Mouse (Mus musculus): ENCODE measurements around the gene Kctd21.

Gene Kctd21

GRCm38 (mm10) chr7:97331726-97332666 lies at the start of gene Kctd21, which contains the start of gene Usp35:
TSS of gene Kctd21 (plus strand) at chr7:97332327.
TSS of gene Usp35 (minus strand) at chr7:97332020.
- TF ChIP-seq POU5F1 (IDR thresholded peaks at IDR 0.05; ENCODE audit: borderline replicate concordance, low read length) (no peak), CTCF (conservative IDR thresholded peaks at IDR 0.05; ENCODE audit: low read length) (no peak), NANOG (IDR thresholded peaks at IDR 0.05; ENCODE audit: borderline replicate concordance, low read length) (no peak)
- 0 out of 2 replicates have a peak, but pooled peaks cover 3% of the 10 kb centered on the region for H3K36me3 ChIP-seq (ENCODE audit: insufficient read depth, low read length)
- H3K4me1 ChIP-seq (replicated peaks; ENCODE audit: low read depth, low read length), result peaks cover 59% of the 10 kb centered on the region
- peak within 1 kb of the TSS; percentile 90 for H3K4me3 ChIP-seq (replicated peaks; ENCODE audit: low read length)
- H3K9me3 ChIP-seq (ENCODE audit: low read length), result no peaks in the 10 kb centered on the region
- peaks cover 15% of the 10 kb centered on the region for H3K27me3 ChIP-seq (ENCODE audit: insufficient read depth, low read length)

GRCm38 (mm10) chr7:97296986-97297385 lies 35.1 kb upstream of the Kctd21 start:
- peaks cover 22% of the 10 kb centered on the region for H3K27me3 ChIP-seq (ENCODE audit: insufficient read depth, low read length)
- H3K36me3 ChIP-seq (ENCODE audit: insufficient read depth, low read length), result no peaks in the 10 kb centered on the region
- no peak overlapping the region for H3K4me3 ChIP-seq (replicated peaks; ENCODE audit: low read length)
- H3K9me3 ChIP-seq (ENCODE audit: low read length), result no peaks in the 10 kb centered on the region
- TF ChIP-seq CTCF (conservative IDR thresholded peaks at IDR 0.05; ENCODE audit: low read length) (no peak), NANOG (IDR thresholded peaks at IDR 0.05; ENCODE audit: borderline replicate concordance, low read length) (no peak), POU5F1 (IDR thresholded peaks at IDR 0.05; ENCODE audit: borderline replicate concordance, low read length) (no peak)
- no peaks in the 10 kb centered on the region for H3K4me1 ChIP-seq (replicated peaks; ENCODE audit: low read depth, low read length)

- peak; percentile 75 for TF ChIP-seq CTCF (conservative IDR thresholded peaks at IDR 0.05; ENCODE audit: low read length)
- no peak for TF ChIP-seq NANOG (IDR thresholded peaks at IDR 0.05; ENCODE audit: borderline replicate concordance, low read length)
- TF ChIP-seq POU5F1 (IDR thresholded peaks at IDR 0.05; ENCODE audit: borderline replicate concordance, low read length), result no peak
- no peaks in the 10 kb centered on the region for H3K9me3 ChIP-seq (ENCODE audit: low read length)
- H3K36me3 ChIP-seq (ENCODE audit: insufficient read depth, low read length), result no peaks in the 10 kb centered on the region
- H3K4me1 ChIP-seq (replicated peaks; ENCODE audit: low read depth, low read length), result no peaks in the 10 kb centered on the region
- peaks cover 22% of the 10 kb centered on the region for H3K27me3 ChIP-seq (ENCODE audit: insufficient read depth, low read length)
- H3K4me3 ChIP-seq (replicated peaks; ENCODE audit: low read length), result no peak overlapping the region
Observed at GRCm38 (mm10) chr7:97297466-97297865, 34.7 kb upstream of the Kctd21 start.

- Histone ChIP-seq H3K4me1 (replicated peaks; ENCODE audit: low read depth, low read length) (no peaks in the 10 kb centered on the region), H3K27me3 (ENCODE audit: insufficient read depth, low read length) (peaks cover 22% of the 10 kb centered on the region), H3K4me3 (replicated peaks; ENCODE audit: low read length) (no peak overlapping the region), H3K36me3 (ENCODE audit: insufficient read depth, low read length) (no peaks in the 10 kb centered on the region), H3K9me3 (ENCODE audit: low read length) (no peaks in the 10 kb centered on the region)
- TF ChIP-seq CTCF (conservative IDR thresholded peaks at IDR 0.05; ENCODE audit: low read length), result no peak
- TF ChIP-seq POU5F1 (IDR thresholded peaks at IDR 0.05; ENCODE audit: borderline replicate concordance, low read length), result no peak
Observed at GRCm38 (mm10) chr7:97298279-97298678, 33.8 kb upstream of the Kctd21 start.

- Histone ChIP-seq H3K9me3 (ENCODE audit: low read length) (no peaks in the 10 kb centered on the region), H3K4me1 (replicated peaks; ENCODE audit: low read depth, low read length) (no peaks in the 10 kb centered on the region), H3K36me3 (ENCODE audit: insufficient read depth, low read length) (no peaks in the 10 kb centered on the region), H3K27me3 (ENCODE audit: insufficient read depth, low read length) (peaks cover 20% of the 10 kb centered on the region), H3K4me3 (replicated peaks; ENCODE audit: low read length) (no peak overlapping the region)
- TF ChIP-seq NANOG (IDR thresholded peaks at IDR 0.05; ENCODE audit: borderline replicate concordance, low read length) (no peak), CTCF (conservative IDR thresholded peaks at IDR 0.05; ENCODE audit: low read length) (no peak), POU5F1 (IDR thresholded peaks at IDR 0.05; ENCODE audit: borderline replicate concordance, low read length) (no peak)
Observed at GRCm38 (mm10) chr7:97298943-97299342, 33.2 kb upstream of the Kctd21 start.

- no peaks in the 10 kb centered on the region for H3K36me3 ChIP-seq (ENCODE audit: insufficient read depth, low read length)
- H3K4me3 ChIP-seq (replicated peaks; ENCODE audit: low read length), result no peak overlapping the region
Observed at GRCm38 (mm10) chr7:97300914-97301313, 31.2 kb upstream of the Kctd21 start.

GRCm38 (mm10) chr7:97301321-97301720 lies 30.8 kb upstream of the Kctd21 start:
- Histone ChIP-seq H3K36me3 (ENCODE audit: insufficient read depth, low read length) (no peaks in the 10 kb centered on the region), H3K9me3 (ENCODE audit: low read length) (0 out of 2 replicates have a peak, but pooled peaks cover under 1% of the 10 kb centered on the region), H3K4me1 (replicated peaks; ENCODE audit: low read depth, low read length) (no peaks in the 10 kb centered on the region), H3K27me3 (ENCODE audit: insufficient read depth, low read length) (peaks cover 26% of the 10 kb centered on the region), H3K4me3 (replicated peaks; ENCODE audit: low read length) (no peak overlapping the region)
- TF ChIP-seq CTCF (conservative IDR thresholded peaks at IDR 0.05; ENCODE audit: low read length) (no peak), NANOG (IDR thresholded peaks at IDR 0.05; ENCODE audit: borderline replicate concordance, low read length) (no peak), POU5F1 (IDR thresholded peaks at IDR 0.05; ENCODE audit: borderline replicate concordance, low read length) (no peak)

More at GRCm38 (mm10) chr7:97300914-97301313, 31.2 kb upstream of the Kctd21 start:
- peaks cover 24% of the 10 kb centered on the region for H3K27me3 ChIP-seq (ENCODE audit: insufficient read depth, low read length)
- TF ChIP-seq CTCF (conservative IDR thresholded peaks at IDR 0.05; ENCODE audit: low read length) (no peak), POU5F1 (IDR thresholded peaks at IDR 0.05; ENCODE audit: borderline replicate concordance, low read length) (no peak), NANOG (IDR thresholded peaks at IDR 0.05; ENCODE audit: borderline replicate concordance, low read length) (no peak)
- no peaks in the 10 kb centered on the region for H3K4me1 ChIP-seq (replicated peaks; ENCODE audit: low read depth, low read length)
- H3K9me3 ChIP-seq (ENCODE audit: low read length), result no peaks in the 10 kb centered on the region

- Histone ChIP-seq H3K9me3 (ENCODE audit: low read length) (peaks cover 6% of the 10 kb centered on the region; the same call in 1 of the 2 replicates), H3K4me3 (replicated peaks; ENCODE audit: low read length) (no peak overlapping the region), H3K4me1 (replicated peaks; ENCODE audit: low read depth, low read length) (no peaks in the 10 kb centered on the region), H3K27me3 (ENCODE audit: insufficient read depth, low read length) (peaks cover 26% of the 10 kb centered on the region), H3K36me3 (ENCODE audit: insufficient read depth, low read length) (no peaks in the 10 kb centered on the region)
- no peak for TF ChIP-seq NANOG (IDR thresholded peaks at IDR 0.05; ENCODE audit: borderline replicate concordance, low read length)
- no peak for TF ChIP-seq POU5F1 (IDR thresholded peaks at IDR 0.05; ENCODE audit: borderline replicate concordance, low read length)
- no peak for TF ChIP-seq CTCF (conservative IDR thresholded peaks at IDR 0.05; ENCODE audit: low read length)
Observed at GRCm38 (mm10) chr7:97302261-97302660, 29.9 kb upstream of the Kctd21 start.
